Mouse (Mus musculus) neural tube, embryonic 15.5 days (tissue): ENCODE data around the gene Lrrc73. TPM values are rescaled to one million over a fixed set of nuclear protein-coding genes. Genes with fewer than 3 reads are reported as not detected.
A peak's percentile ranks its signal among the peaks of the same experiment; 100 is the strongest.

Experiments
- ATAC-seq: fragments of 200-750 bp; cut with Nextera tagmentation; 2 replicates; pipeline ENCODE4 v1.8.0; 2017; ENCODE audit warnings: mild to moderate bottlenecking, moderate TSS enrichment, moderate library complexity; ENCODE audit not compliant: low FRiP score
- H3K27ac ChIP-seq: fragments of 300-500 bp; sonication (generic); replicated peaks from 2 replicates; pipeline ENCODE4 v1.5.1; 2015; ENCODE audit warnings: mild to moderate bottlenecking, inconsistent platforms
- H3K27me3 ChIP-seq: fragments of 300-500 bp; sonication (generic); replicated peaks from 2 replicates; pipeline ENCODE4 v1.6.1; 2015; ENCODE audit warnings: inconsistent platforms
- H3K36me3 ChIP-seq: fragments of 300-500 bp; sonication (generic); 2 replicates; pipeline ENCODE4 v1.6.1; 2015; ENCODE audit warnings: inconsistent platforms
- H3K4me1 ChIP-seq: fragments of 300-500 bp; sonication (generic); 2 replicates; pipeline ENCODE4 v1.6.1; 2015; ENCODE audit warnings: inconsistent platforms
- H3K4me2 ChIP-seq: fragments of 300-500 bp; sonication (generic); 2 replicates; pipeline ENCODE4 v1.6.1; 2015; ENCODE audit warnings: inconsistent platforms, mild to moderate bottlenecking, moderate library complexity
- H3K4me3 ChIP-seq: fragments of 300-500 bp; sonication (generic); replicated peaks from 2 replicates; pipeline ENCODE4 v1.5.1; 2015; ENCODE audit warnings: mild to moderate bottlenecking, inconsistent platforms
- H3K9ac ChIP-seq: fragments of 300-500 bp; sonication (generic); replicated peaks from 2 replicates; pipeline ENCODE4 v1.6.1; 2015; ENCODE audit warnings: mild to moderate bottlenecking, inconsistent platforms
- H3K9me3 ChIP-seq: fragments of 300-500 bp; sonication (generic); replicated peaks from 2 replicates; pipeline ENCODE4 v1.6.1; 2016; ENCODE audit warnings: inconsistent platforms
- WGBS: fragments of 180-500 bp; shearing (Covaris S2); methylation state at CpG from one replicate; pipeline ENCODE4 v1.1.7; 2015; ENCODE audit warnings: mixed read lengths; 5-methylcytosine and 5-hydroxymethylcytosine counted together
- microRNA counts: library from miRNA; unstranded; fragments of <30 nt; microRNA quantifications from one replicate; lab custom pipeline; 2016
- microRNA-seq: library from miRNA; unstranded; fragments of <30 nt; microRNA quantifications from one replicate; pipeline ENCODE4, GENCODE M21; 2017
- polyA plus RNA-seq: library from polyadenylated mRNA; unstranded; fragments of >200 nt; fragmentation: Nextera tagmentation; extraction: Ambion mirVana; gene quantifications from 2 replicates; pipeline ENCODE4 v1.2.1, GENCODE M21; 2015

The Lrrc73 gene
- polyA plus RNA-seq, 1 experiment from 2014 or later, result 15.0 TPM

DNA sequence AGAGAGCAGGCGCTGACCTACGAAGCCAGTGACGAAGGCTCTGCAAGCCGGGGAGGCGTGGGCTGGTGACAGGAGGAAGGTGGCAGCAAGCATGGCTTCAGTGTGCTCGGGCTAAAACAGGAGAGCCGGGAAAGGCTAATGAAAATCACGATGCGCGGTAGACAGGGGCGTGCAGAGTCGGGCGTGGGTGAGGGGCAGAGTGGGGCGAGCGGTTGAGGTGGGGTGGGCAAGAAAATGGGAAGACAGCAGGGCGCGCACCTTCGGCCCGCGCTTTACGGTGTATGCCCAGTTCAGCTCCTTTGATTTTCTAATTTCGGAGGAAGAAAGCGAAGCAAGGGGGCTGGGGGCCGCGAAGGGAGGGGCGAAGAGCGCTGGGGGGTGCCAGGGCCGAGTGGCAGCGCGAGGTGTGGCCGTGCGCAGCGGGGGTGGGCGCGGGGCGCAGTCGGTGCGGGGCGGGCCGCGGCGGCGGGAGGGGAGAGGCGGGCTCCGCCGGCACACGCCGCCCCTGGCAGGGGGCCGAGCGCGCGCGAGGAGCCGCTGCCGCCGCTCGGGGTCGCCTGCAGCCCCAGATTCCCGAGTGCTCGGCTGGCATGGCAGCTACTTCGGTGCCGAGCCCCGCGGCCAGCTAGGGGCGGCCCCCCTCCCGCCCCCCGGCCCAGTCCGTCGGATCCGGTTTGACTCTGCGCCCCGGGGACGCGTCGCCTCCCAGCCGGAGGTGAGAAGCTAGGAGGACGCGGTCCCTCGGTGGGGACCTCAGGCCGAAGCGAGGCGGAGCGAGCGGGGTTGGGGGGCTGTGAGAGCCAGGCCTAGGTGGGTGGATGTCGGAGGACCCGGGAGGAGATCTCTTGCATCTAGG is 44.3 kb downstream of the Lrrc73 start, which contains the start of gene Dlk2:
TSS of gene Dlk2 (plus strand) at position 58 of the 856 bp plus-strand sequence.
- peaks cover 16% of the 10 kb centered on the region for H3K4me1 ChIP-seq
- no peaks in the 10 kb centered on the region for H3K9me3 ChIP-seq
- H3K27me3 ChIP-seq, result peaks cover 31% of the 10 kb centered on the region
- under 1% methylated on average over 66 of the region's 86 CpGs for WGBS
- peaks cover 17% of the 10 kb centered on the region; the same call in 1 of the 2 replicates for H3K36me3 ChIP-seq
- peak within 1 kb of the TSS; percentile 92 for H3K4me2 ChIP-seq
- peak within 1 kb of the TSS; percentile 83 for H3K9ac ChIP-seq
- peak; percentile 71 for ATAC-seq
- peak within 1 kb of the TSS; percentile 80 for H3K4me3 ChIP-seq
- H3K27ac ChIP-seq, result peak within 1 kb of the TSS; percentile 89

DNA sequence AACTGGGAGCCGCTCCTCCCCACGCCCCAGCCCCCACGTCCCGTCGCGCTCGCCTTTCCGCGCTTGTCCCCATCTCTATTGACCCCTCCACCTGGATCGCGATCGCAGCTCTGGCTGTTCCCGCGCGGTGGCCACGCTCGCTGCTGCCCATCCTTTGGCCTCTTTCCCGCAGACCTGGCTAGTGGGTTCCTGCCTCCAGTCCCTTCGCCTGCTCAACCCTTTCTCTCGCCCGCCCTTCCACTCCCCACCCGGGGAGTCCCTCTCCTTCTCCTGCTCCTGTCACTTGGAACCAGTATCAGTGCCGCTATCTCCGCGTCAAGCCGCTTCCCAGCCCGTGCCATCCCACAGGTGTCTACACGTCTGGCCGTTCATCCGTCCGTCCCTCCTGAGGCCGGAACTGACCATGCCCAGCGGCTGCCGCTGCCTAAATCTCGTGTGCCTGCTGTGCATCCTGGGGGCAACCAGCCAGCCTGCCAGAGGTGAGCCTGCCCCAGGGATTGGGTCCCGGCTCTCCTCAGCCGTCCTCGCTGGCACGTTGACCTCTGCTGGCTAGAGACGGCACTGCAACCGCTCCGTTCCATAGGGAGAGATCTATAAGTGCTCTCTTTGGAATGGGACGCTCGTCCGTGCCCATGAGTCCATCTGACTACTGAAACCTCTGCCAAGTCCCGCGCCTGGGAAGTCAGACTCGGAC is 45.0 kb downstream of the Lrrc73 start:
- peak overlapping the region; percentile 80 for H3K4me3 ChIP-seq
- peaks cover 16% of the 10 kb centered on the region for H3K4me1 ChIP-seq
- peak overlapping the region; percentile 92 for H3K4me2 ChIP-seq
- H3K9me3 ChIP-seq, result no peaks in the 10 kb centered on the region
- ATAC-seq, result peak; percentile 72
- H3K9ac ChIP-seq, result peak overlapping the region; percentile 83
- peaks cover 24% of the 10 kb centered on the region for H3K36me3 ChIP-seq
- peak overlapping the region; percentile 89 for H3K27ac ChIP-seq
- H3K27me3 ChIP-seq, result peaks cover 25% of the 10 kb centered on the region
- WGBS, result under 1% methylated on average over 46 of the region's 48 CpGs

DNA sequence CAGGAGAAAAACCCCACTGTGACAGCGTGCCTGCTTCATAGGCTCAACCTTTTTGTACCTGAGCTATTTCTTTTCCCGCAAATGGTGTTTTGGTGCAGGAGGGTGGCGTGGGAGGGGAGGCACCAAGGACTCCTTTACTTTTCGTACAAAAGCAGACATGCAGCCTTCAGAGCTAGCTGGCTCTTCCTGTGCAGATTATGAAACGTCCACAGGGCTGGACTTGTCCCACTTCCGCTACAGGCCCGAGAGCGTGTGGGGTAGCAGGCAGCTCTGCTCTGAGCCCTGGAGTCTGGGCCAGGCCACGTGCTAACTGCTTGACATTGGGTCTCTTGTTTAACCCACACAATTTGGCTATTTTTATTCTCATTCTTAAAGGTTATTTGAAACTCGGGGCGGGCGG is 48.6 kb downstream of the Lrrc73 start:
- peaks cover 37% of the 10 kb centered on the region for H3K36me3 ChIP-seq
- H3K4me3 ChIP-seq, result no peak overlapping the region
- H3K4me1 ChIP-seq, result peaks cover 16% of the 10 kb centered on the region
- no peak for ATAC-seq
- 84% methylated on average over 12 of the region's 12 CpGs for WGBS
- no peak overlapping the region for H3K4me2 ChIP-seq
- no peak overlapping the region for H3K9ac ChIP-seq
- H3K9me3 ChIP-seq, result no peaks in the 10 kb centered on the region
- H3K27ac ChIP-seq, result no peak overlapping the region
- H3K27me3 ChIP-seq, result peaks cover 3% of the 10 kb centered on the region; the same call in 1 of the 2 replicates

DNA sequence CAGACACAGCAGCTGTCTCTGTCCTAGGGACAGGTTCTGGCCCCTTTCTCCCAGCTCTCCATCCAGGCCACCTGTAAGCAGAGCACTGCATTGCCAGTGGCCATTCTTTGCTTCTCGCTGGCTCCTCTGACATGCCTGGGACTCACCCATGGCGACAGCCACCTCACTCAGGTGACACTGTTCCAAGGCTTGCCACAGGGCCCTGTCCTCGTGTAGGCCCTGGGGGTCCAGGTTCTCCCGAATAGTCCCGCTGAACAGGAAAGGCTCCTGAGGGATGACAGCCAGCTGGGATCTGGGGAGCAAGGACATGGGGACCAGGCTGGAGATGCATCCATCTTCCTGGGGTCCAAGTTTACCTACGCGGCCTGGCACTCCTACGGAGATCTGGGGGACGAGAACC is 50.9 kb downstream of the Lrrc73 start:
- H3K27ac ChIP-seq, result no peak overlapping the region
- 90% methylated on average over 9 of the region's 9 CpGs for WGBS
- H3K9me3 ChIP-seq, result no peaks in the 10 kb centered on the region
- H3K4me1 ChIP-seq, result peaks cover 4% of the 10 kb centered on the region; the same call in 1 of the 2 replicates
- no peak overlapping the region for H3K4me3 ChIP-seq
- H3K9ac ChIP-seq, result no peak overlapping the region
- peaks cover 3% of the 10 kb centered on the region; the same call in 1 of the 2 replicates for H3K27me3 ChIP-seq
- H3K36me3 ChIP-seq, result peaks cover 37% of the 10 kb centered on the region
- no peak overlapping the region for H3K4me2 ChIP-seq
- ATAC-seq, result no peak

MicroRNA genes within 50 kb of the gene (microRNA counts, 519-probe panel; counts per million panel counts)
- microRNA mmu-miR-693-3p (lab: Ali Mortazavi, UCI) (not detected), microRNA mmu-miR-693-5p (lab: Ali Mortazavi, UCI) (not detected)

Small RNAs within 50 kb of the gene (microRNA-seq; reads per million reads assigned to microRNA genes)
- gene Mir693, result not detected

Other genes starting within 250 kb of the Lrrc73 start
- 4.1 and 4.8 TPM in 2 replicates for gene Vegfa, start 221.2 kb upstream of the Lrrc73 start, polyA plus RNA-seq
- 150 and 154 TPM in 2 replicates for gene Mrps18a, start 142.5 kb upstream of the Lrrc73 start, polyA plus RNA-seq
- gene Rsph9, start 109.3 kb upstream of the Lrrc73 start, polyA plus RNA-seq, result 37.9 and 39.3 TPM in 2 replicates
- gene Mad2l1bp, start 100.0 kb upstream of the Lrrc73 start, polyA plus RNA-seq, result 21.7 and 24.6 TPM in 2 replicates
- gene Gtpbp2, start 92.5 kb upstream of the Lrrc73 start, polyA plus RNA-seq, result 41.3 and 43.5 TPM in 2 replicates
- gene Polh, start 50.9 kb upstream of the Lrrc73 start, polyA plus RNA-seq, result 7.9 and 8.8 TPM in 2 replicates
- 29.9 and 31.0 TPM in 2 replicates for gene Xpo5, start 50.7 kb upstream of the Lrrc73 start, polyA plus RNA-seq
- 73.7 and 76.4 TPM in 2 replicates for gene Polr1c, start 5.5 kb upstream of the Lrrc73 start, polyA plus RNA-seq
- 87.8 and 97.8 TPM in 2 replicates for gene Yipf3, start 5.5 kb upstream of the Lrrc73 start, polyA plus RNA-seq
- gene Tjap1, start 29.5 kb downstream of the Lrrc73 start, polyA plus RNA-seq, result 28.6 and 32.6 TPM in 2 replicates
- gene Dlk2, start 43.9 kb downstream of the Lrrc73 start, polyA plus RNA-seq, result 24.7 and 27.4 TPM in 2 replicates
- 9.3 TPM in 2 replicates for gene Abcc10, start 74.8 kb downstream of the Lrrc73 start, polyA plus RNA-seq
- 19.0 and 19.9 TPM in 2 replicates for gene Zfp318, start 130.2 kb downstream of the Lrrc73 start, polyA plus RNA-seq
- gene Crip3, start 175.4 kb downstream of the Lrrc73 start, polyA plus RNA-seq, result 2.7 and 43.4 TPM in 2 replicates
- gene Slc22a7, start 184.9 kb downstream of the Lrrc73 start, polyA plus RNA-seq, result 1.3 TPM in 1 of 2 replicates, not detected in the other
- 5.5 and 7.8 TPM in 2 replicates for gene Ttbk1, start 234.1 kb downstream of the Lrrc73 start, polyA plus RNA-seq
- gene Dnph1, start 243.2 kb downstream of the Lrrc73 start, polyA plus RNA-seq, result 13.6 and 22.7 TPM in 2 replicates